Mouse (Mus musculus) heart, postnatal 25 days (tissue): ENCODE data around the gene Sik2. TPM values are rescaled to one million over a fixed set of nuclear protein-coding genes. Genes with fewer than 3 reads are reported as not detected.

Experiments used
- DNase-seq: peaks from one replicate; pipeline ENCODE4 v3.0.0; 2022; ENCODE audit warnings: low spot score
- intact Hi-C: fragments of 180-260 bp; cut with DNase I; formaldehyde crosslinking; loops from one replicate; pipeline ENCODE4 v1.15.1; 2025
- total RNA-seq, 2 experiments: library from RNA; stranded (reverse); gene quantifications; 2 replicates each; pipeline ENCODE4 v1.2.3; 2021

Gene Sik2
- total RNA-seq, 2 experiments from 2014 or later: 22.1 to 25.3 TPM

DNA sequence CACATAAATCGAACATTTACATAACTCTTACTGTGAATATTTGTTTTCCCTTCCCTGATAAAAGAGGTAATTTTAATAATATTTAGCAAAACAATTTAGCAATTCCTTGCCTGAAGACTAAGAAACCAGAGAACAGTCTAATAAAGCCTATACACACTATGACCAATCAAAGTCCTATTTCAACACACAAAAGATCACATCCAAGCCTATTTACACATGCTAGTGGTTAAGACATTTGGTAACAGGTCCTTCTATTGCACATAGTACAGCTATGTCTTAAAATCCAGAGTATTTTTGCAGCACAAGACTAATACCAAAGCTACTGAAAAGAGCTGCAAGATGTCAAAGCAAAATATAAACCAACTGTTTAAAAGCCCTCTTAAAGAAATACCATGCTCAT, 4.8 kb downstream of the Sik2 start:
- DNase-seq: no peak
- intact Hi-C loops: no loop called here

DNA sequence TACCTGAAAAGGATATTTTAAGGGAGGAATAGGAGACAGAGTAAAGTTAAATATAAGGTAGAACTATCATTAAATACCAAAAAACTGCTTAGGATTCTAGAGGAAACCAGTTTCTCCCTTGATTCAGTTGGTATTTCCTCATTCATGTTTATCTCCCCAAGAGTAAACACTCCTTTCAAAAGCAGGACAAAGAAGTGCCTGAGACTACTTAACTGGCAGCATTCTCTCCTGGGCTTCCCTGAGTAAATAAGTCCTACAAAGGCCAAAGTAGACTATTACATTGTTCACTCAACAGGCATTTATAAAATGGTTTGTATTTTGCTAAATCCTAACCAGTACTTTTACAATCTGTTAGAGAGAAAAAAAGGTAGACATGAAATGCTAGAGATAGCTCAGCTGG, 22.2 kb downstream of the Sik2 start:
- intact Hi-C loops: loop anchor here (5.0 kb wide), 1 partner anchor 44 kb away; no protein-coding TSS in a partner anchor

GRCm38 (mm10) chr9:50986123-50986522, 22.8 kb downstream of the Sik2 start:
- DNase-seq: no peak
- intact Hi-C loops: loop anchor here (5.0 kb wide), 1 partner anchor 44 kb away; no protein-coding TSS in a partner anchor

More for the DNA sequence above, 22.2 kb downstream of the Sik2 start:
- no peak for DNase-seq

DNA sequence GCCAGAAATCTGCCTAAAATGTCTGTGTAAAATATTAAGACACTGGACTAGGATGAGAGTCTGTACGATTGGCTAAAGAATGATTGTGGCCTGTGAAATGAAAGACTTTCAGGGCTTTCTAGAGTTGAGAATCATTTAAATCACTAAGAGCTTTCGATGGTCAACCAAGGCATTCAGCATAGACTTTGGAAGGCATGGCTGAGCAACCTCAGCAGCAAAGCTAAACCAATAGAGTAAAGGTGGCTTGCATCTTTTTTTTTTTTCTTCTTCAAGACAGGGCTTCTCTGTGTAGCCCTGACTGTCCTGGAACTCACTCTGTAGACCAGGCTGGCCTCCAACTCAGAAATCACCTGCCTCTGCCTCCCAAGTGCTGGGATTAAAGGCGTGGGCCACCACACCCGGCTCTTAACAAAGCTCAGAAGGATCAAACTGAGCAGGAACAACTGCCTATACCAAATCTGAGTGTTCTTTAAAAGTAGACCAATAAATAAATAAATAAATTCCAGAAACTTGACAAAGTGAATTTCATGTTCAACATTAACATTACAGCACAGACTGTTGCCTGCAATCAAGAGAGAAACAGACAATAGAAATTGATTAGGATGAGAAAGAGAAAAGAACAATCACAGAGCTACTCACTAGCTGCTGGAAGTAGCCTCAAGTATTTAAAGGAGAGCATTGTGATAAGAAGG, 27.2 kb downstream of the Sik2 start:
- intact Hi-C loops: no loop called here
- no peak for DNase-seq

- DNase-seq: no peak
- intact Hi-C loops: no loop called here
Observed at GRCm38 (mm10) chr9:50974631-50975030, 34.2 kb downstream of the Sik2 start.

DNA sequence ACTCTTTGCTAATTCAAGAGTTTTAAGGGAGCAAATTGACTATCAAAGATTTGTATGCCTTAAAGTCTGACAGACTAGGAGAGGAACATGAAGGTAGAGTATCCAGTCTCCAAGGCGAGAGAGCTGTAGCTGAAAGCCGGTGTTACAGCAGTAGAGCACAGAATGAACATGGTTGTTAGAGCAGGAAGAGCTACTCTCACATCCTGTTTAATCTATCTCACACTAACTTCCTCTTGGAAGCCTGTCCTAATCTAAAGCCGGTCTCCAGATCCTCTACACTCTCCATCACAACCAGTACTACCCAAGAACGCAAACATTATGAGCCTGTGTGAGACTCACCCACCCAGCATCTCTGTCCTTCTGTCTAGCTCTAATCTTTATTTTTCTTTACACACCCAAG, 38.5 kb downstream of the Sik2 start:
- intact Hi-C loops: no loop called here
- DNase-seq: no peak

GRCm38 (mm10) chr9:50969266-50969665, 39.6 kb downstream of the Sik2 start:
- intact Hi-C loops: no loop called here

GRCm38 (mm10) chr9:50966277-50966676, 42.6 kb downstream of the Sik2 start:
- intact Hi-C loops: no loop called here
- DNase-seq: no peak

More at GRCm38 (mm10) chr9:50969266-50969665, 39.6 kb downstream of the Sik2 start:
- DNase-seq: no peak

DNA sequence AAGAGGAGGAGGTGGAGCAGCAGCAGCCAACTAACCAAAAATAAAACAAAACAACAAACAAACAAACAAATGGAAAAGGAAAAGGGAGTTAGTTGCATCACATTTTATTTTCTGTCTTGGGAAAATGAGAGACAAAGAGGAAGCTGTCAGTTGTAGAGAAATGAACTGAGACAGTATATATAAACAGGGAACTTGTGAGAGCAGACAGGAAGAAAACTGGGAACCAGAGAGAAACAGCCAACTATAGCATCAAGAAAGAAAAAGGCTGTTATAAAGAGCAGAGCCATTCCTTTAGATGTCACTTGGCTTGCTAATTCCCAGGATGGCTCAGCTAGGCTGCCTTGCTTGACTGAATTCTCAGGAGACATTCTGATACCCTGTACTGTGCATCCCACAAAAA, 43.5 kb downstream of the Sik2 start:
- intact Hi-C loops: no loop called here
- DNase-seq: no peak

GRCm38 (mm10) chr9:50964911-50965310, 44.0 kb downstream of the Sik2 start:
- no peak for DNase-seq
- intact Hi-C loops: no loop called here

GRCm38 (mm10) chr9:50957956-50958489, 50.9 kb downstream of the Sik2 start:
- intact Hi-C loops: no loop called here
- no peak for DNase-seq

GRCm38 (mm10) chr9:50955176-50955575, 53.7 kb downstream of the Sik2 start:
- DNase-seq: no peak
- intact Hi-C loops: no loop called here

- intact Hi-C loops: no loop called here
- DNase-seq: no peak
Observed at GRCm38 (mm10) chr9:50948097-50948823, 60.6 kb downstream of the Sik2 start.

DNA sequence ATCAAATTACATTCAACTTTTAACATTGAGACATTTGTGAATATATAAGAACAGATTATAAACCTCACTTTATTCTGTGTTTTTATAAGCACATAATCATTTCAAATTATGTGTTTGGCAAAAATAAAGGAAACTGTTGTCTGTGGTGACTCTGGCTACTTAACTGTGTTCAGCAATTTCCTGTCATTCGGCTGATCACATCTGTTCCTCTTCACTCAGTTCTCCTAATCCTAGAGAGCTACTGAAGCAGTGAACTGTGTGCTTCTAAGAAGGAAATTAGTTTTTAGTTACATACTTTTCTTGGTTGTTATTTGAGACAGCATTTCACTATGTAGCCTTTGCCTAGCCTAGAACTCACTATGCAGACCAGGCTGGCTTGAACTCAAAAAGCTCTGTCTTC, 62.5 kb downstream of the Sik2 start:
- DNase-seq: no peak
- intact Hi-C loops: no loop called here

GRCm38 (mm10) chr9:50944826-50945225, 64.0 kb downstream of the Sik2 start:
- no peak for DNase-seq
- intact Hi-C loops: loop anchor here (5.0 kb wide), 1 partner anchor 42 kb away; no protein-coding TSS in a partner anchor

DNA sequence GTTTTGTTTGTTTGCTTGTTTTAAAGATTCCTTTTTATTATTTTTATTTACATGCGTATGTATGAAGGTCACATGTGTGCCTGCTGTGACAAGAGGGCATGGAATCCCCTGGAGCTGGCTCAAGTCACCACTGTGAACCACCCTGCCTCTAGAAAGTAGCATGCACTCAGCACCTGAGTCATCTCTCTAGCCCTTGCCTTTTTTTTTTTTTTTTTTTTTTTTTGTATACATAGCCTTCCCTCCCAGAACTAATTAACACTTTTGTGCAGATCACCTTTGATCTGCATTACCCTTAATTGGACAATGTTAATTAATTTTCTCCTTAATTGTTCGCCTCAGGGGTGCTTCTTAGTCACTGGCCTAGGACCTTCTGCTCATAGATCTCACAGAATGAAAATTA, 66.2 kb downstream of the Sik2 start:
- DNase-seq: no peak
- intact Hi-C loops: loop anchor here (5.0 kb wide), 1 partner anchor 45 kb away; no protein-coding TSS in a partner anchor

DNA sequence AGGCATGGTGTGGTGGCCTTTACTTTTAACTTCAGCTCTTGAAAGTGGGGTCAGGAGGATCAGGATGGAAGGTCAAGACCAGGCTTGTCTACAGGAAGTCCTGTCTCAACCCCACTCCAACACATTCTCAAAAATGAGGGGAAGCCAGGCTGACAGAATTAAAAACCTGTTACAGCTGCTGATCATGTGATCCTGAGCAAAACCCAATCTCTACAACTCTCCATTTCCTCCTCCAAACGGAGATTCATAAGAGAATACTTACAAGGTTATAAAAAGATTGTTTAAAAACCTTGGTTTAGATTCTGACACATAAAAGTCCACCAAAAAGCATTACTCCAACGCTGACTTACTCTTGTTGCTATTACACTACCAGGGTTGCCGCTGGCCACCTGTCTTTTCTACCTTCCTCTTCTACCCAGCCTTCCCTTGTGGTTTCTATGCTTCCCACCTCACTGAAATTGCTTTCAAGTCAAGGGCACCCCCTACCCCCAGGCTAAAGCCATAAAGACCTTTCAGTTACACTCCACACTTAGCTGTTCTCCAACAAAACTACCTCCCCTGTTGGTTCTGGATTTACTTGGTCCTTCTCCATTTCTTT, 67.0 kb downstream of the Sik2 start:
- no peak for DNase-seq
- intact Hi-C loops: loop anchor here (5.0 kb wide), 1 partner anchor 45 kb away; no protein-coding TSS in a partner anchor

GRCm38 (mm10) chr9:50929986-50930385, 78.9 kb downstream of the Sik2 start:
- DNase-seq: no peak
- intact Hi-C loops: no loop called here

- DNase-seq: no peak
- intact Hi-C loops: no loop called here
Observed at GRCm38 (mm10) chr9:50925801-50926200, 83.1 kb downstream of the Sik2 start.

GRCm38 (mm10) chr9:50924454-50924853, 84.4 kb downstream of the Sik2 start:
- DNase-seq: no peak
- intact Hi-C loops: no loop called here
